22 mouse cellular contexts compared by ENCODE assay signal in the genomic region with DNA sequence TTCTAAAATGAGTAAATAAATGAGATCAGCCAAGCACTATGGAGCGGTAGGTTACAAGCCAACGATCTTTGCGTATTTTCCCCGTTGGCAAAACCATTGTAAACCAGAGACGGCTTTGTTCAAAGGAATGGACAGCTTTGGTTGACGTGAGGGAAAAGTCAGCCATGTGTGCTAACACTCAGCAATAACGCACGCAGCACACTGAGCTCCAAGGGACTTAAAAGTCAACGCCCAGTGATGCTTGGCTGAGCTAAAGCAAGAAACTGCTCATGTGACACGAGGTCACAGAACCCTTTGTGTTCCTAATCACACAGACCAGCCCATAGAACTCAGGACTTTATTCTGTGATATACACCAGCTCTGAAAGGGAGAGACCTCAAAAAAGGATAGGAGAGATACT.
DNase-seq lines count a peak whose midpoint lies in the region; ATAC-seq and TF ChIP-seq lines count a peak whose summit lies in the region.
"Had no signal": no experiment of that assay in that cellular context is flagged by ENCODE, and none has a peak within 500 bp of the region (broad histone marks: within the 10 kb centered on the region; RNA-seq: fewer than 3 reads in every experiment).

No protein-coding gene starts in this region.

- ATAC-seq in kidney, postnatal 0 days (replicated peaks; ENCODE audit: low FRiP score, low read depth), result peak; percentile 87
- ATAC-seq in neural tube, embryonic 11.5 days (ENCODE audit: insufficient read depth, low FRiP score, low TSS enrichment), result no peak; the same call in 1 of the 2 replicates
- ATAC-seq in heart, embryonic 11.5 days (replicated peaks; ENCODE audit: insufficient number of reproducible peaks, low FRiP score, low TSS enrichment), result no peak
- ATAC-seq: forebrain, embryonic 16.5 days; intestine, embryonic 16.5 days had no signal

- 41% methylated on average over 10 of the region's 10 CpGs for WGBS in kidney, postnatal 0 days
- 58% methylated on average over 10 of the region's 10 CpGs for WGBS in neural tube, embryonic 11.5 days
- WGBS in heart, embryonic 11.5 days (ENCODE audit: insufficient replicate concordance), result 86% methylated on average over 10 of the region's 10 CpGs

- no peak for TF ChIP-seq CTCF in kidney, postnatal 0 days (IDR thresholded peaks at IDR 0.05; ENCODE audit: low read depth)

- H3K4me3 ChIP-seq in kidney, postnatal 0 days (replicated peaks; ENCODE audit: low read depth, low read length), result no peak overlapping the region
- H3K4me3 ChIP-seq in neural tube, embryonic 11.5 days (ENCODE audit: low read depth, low read length), result no peak overlapping the region
- H3K4me3 ChIP-seq in heart, embryonic 11.5 days (ENCODE audit: low read depth, low read length), result no peak overlapping the region
- H3K4me3 ChIP-seq: embryonic facial prominence, embryonic 13.5 days; heart, embryonic 10.5 days; hindbrain, embryonic 15.5 days; liver, embryonic 13.5 days; megakaryocyte, embryonic 14.5 days; neural tube, embryonic 13.5 days had no signal

- no peak overlapping the region for H3K4me2 ChIP-seq in kidney, postnatal 0 days (ENCODE audit: low read length)
- H3K4me2 ChIP-seq in neural tube, embryonic 11.5 days (ENCODE audit: low read depth), result no peak overlapping the region
- H3K4me2 ChIP-seq in heart, embryonic 11.5 days, result no peak overlapping the region
- H3K4me2 ChIP-seq: embryonic facial prominence, embryonic 13.5 days; hindbrain, embryonic 15.5 days; liver, embryonic 13.5 days; neural tube, embryonic 13.5 days had no signal

- no peaks in the 10 kb centered on the region for H3K36me3 ChIP-seq in kidney, postnatal 0 days (ENCODE audit: insufficient read depth, low read length)
- H3K36me3 ChIP-seq in neural tube, embryonic 11.5 days (ENCODE audit: control insufficient read depth, insufficient read depth, low read length), result no peaks in the 10 kb centered on the region
- peaks cover 5% of the 10 kb centered on the region; the same call in 1 of the 2 replicates for H3K36me3 ChIP-seq in heart, embryonic 11.5 days (ENCODE audit: control insufficient read depth, insufficient read depth, low read length)
- H3K36me3 ChIP-seq: hindbrain, embryonic 15.5 days; neural tube, embryonic 13.5 days had no signal

- no peak overlapping the region for H3K9ac ChIP-seq in kidney, postnatal 0 days (ENCODE audit: low read depth, low read length)
- H3K9ac ChIP-seq in neural tube, embryonic 11.5 days (ENCODE audit: low read length), result no peak overlapping the region
- H3K9ac ChIP-seq in heart, embryonic 11.5 days (ENCODE audit: low read depth, low read length), result no peak overlapping the region
- H3K9ac ChIP-seq: embryonic facial prominence, embryonic 13.5 days; hindbrain, embryonic 15.5 days; liver, embryonic 13.5 days; neural tube, embryonic 13.5 days had no signal

- DNase-seq in embryo, embryonic 10 days (ENCODE audit: low spot score), result peak; percentile 71
- DNase-seq in embryo, embryonic 9.5 days (ENCODE audit: extremely low spot score), result no peak
- peak; percentile 35 for DNase-seq in kidney, postnatal 0 days (ENCODE audit: low spot score)
- DNase-seq in kidney, adult 18-20 months, result no peak
- peak; percentile 24 for DNase-seq in neural tube, embryonic 11.5 days (ENCODE audit: low spot score)
- no peak for DNase-seq in neural tube, embryonic 10.5 days (ENCODE audit: extremely low spot score, low spot score)
- no peak for DNase-seq in right cerebral cortex, adult 18-20 months
- DNase-seq: adrenal gland, postnatal 36 days; cerebellum, adult 8-10 months; gastrocnemius, postnatal 36 days; heart, postnatal 10 days; liver, embryonic 13.5 days; right cerebral cortex, postnatal 14 days; thymus, adult 18-20 months had no signal

- H3K27ac ChIP-seq in kidney, postnatal 0 days, result no peak overlapping the region
- no peak overlapping the region for H3K27ac ChIP-seq in neural tube, embryonic 11.5 days (ENCODE audit: low read depth, low read length)
- no peak overlapping the region for H3K27ac ChIP-seq in heart, embryonic 11.5 days (ENCODE audit: low read depth, low read length)
- H3K27ac ChIP-seq: embryonic facial prominence, embryonic 13.5 days; heart, embryonic 10.5 days; hindbrain, embryonic 15.5 days; liver, embryonic 13.5 days; neural tube, embryonic 13.5 days had no signal

- no peaks in the 10 kb centered on the region for H3K9me3 ChIP-seq in kidney, postnatal 0 days (replicated peaks; ENCODE audit: low read length)
- no peaks in the 10 kb centered on the region for H3K9me3 ChIP-seq in neural tube, embryonic 11.5 days (ENCODE audit: control insufficient read depth, low read length)
- H3K9me3 ChIP-seq in heart, embryonic 11.5 days (replicated peaks; ENCODE audit: control insufficient read depth, low read length), result no peaks in the 10 kb centered on the region
- H3K9me3 ChIP-seq: embryonic facial prominence, embryonic 13.5 days; heart, embryonic 10.5 days; hindbrain, embryonic 15.5 days; liver, embryonic 13.5 days; megakaryocyte, embryonic 14.5 days; neural tube, embryonic 13.5 days had no signal

- no peaks in the 10 kb centered on the region; the same call in 1 of the 2 replicates for H3K4me1 ChIP-seq in kidney, postnatal 0 days (replicated peaks; ENCODE audit: insufficient read depth, low read length)
- no peaks in the 10 kb centered on the region for H3K4me1 ChIP-seq in neural tube, embryonic 11.5 days (ENCODE audit: control insufficient read depth, insufficient read depth, low read length)
- H3K4me1 ChIP-seq in heart, embryonic 11.5 days (ENCODE audit: control insufficient read depth, insufficient read depth, low read length), result no peaks in the 10 kb centered on the region
- H3K4me1 ChIP-seq: heart, embryonic 10.5 days; hindbrain, embryonic 15.5 days; liver, embryonic 13.5 days; neural tube, embryonic 13.5 days had no signal

- no peaks in the 10 kb centered on the region for H3K27me3 ChIP-seq in kidney, postnatal 0 days (ENCODE audit: insufficient read depth, low read length)
- no peaks in the 10 kb centered on the region for H3K27me3 ChIP-seq in neural tube, embryonic 11.5 days (ENCODE audit: control insufficient read depth, insufficient read depth, low read length)
- no peaks in the 10 kb centered on the region for H3K27me3 ChIP-seq in heart, embryonic 11.5 days (ENCODE audit: control insufficient read depth, insufficient read depth, low read length)
- H3K27me3 ChIP-seq: embryonic facial prominence, embryonic 13.5 days; hindbrain, embryonic 15.5 days; liver, embryonic 13.5 days; megakaryocyte, embryonic 14.5 days; neural tube, embryonic 13.5 days had no signal

Comparison
In these comparisons a context has a peak if more than half of its experiments do, and no peak if none do; other contexts are left out.
1. DNase-seq: peak in embryo, embryonic 10 days (single experiment), kidney, postnatal 0 days (single experiment) and neural tube, embryonic 11.5 days (single experiment); none in embryo, embryonic 9.5 days (single experiment), kidney, adult 18-20 months (single experiment), neural tube, embryonic 10.5 days (single experiment) and right cerebral cortex, adult 18-20 months (single experiment).